Mouse (Mus musculus) forebrain, embryonic 13.5 days (tissue): Measurements from ENCODE around the gene Ing5. TPM values are rescaled to one million over a fixed set of nuclear protein-coding genes. Genes with fewer than 3 reads are reported as not detected.
"Not testable (repeated sequence)": the region's sequence is repeated elsewhere in the genome, so short reads cannot be mapped to it uniquely, and the experiment has no call there.

Source experiments
- ATAC-seq: fragments of 200-750 bp; cut with Nextera tagmentation; 2 replicates; pipeline ENCODE4 v1.8.0; 2017
- H3K27ac ChIP-seq: fragments of 300-500 bp; sonication (generic); 2 replicates; pipeline ENCODE4 v1.5.1; 2015; ENCODE audit warnings: inconsistent platforms, mild to moderate bottlenecking, moderate library complexity
- H3K27me3 ChIP-seq: fragments of 300-500 bp; sonication (generic); 2 replicates; pipeline ENCODE4 v1.6.1; 2015; ENCODE audit warnings: mild to moderate bottlenecking, inconsistent platforms
- H3K36me3 ChIP-seq: fragments of 300-500 bp; sonication (generic); 2 replicates; pipeline ENCODE4 v1.6.1; 2015; ENCODE audit warnings: mild to moderate bottlenecking, inconsistent platforms; ENCODE audit not compliant: poor library complexity, severe bottlenecking
- H3K4me1 ChIP-seq: fragments of 300-500 bp; sonication (generic); 2 replicates; pipeline ENCODE4 v1.6.1; 2015; ENCODE audit warnings: inconsistent platforms
- H3K4me2 ChIP-seq: fragments of 300-500 bp; sonication (generic); 2 replicates; pipeline ENCODE4 v1.6.1; 2015; ENCODE audit warnings: inconsistent platforms, mild to moderate bottlenecking, moderate library complexity
- H3K4me3 ChIP-seq: fragments of 300-500 bp; sonication (generic); 2 replicates; pipeline ENCODE4 v1.5.1; 2015; ENCODE audit warnings: mild to moderate bottlenecking, inconsistent platforms
- H3K9ac ChIP-seq: fragments of 300-500 bp; sonication (generic); 2 replicates; pipeline ENCODE4 v1.6.1; 2015; ENCODE audit warnings: mild to moderate bottlenecking, inconsistent platforms
- H3K9me3 ChIP-seq: fragments of 300-500 bp; sonication (generic); replicated peaks from 2 replicates; pipeline ENCODE4 v1.6.1; 2016; ENCODE audit warnings: inconsistent platforms
- WGBS: fragments of 180-500 bp; shearing (Covaris S2); methylation state at CpG from one replicate; pipeline ENCODE4 v1.1.7; 2015; 5-methylcytosine and 5-hydroxymethylcytosine counted together
- polyA plus RNA-seq: library from polyadenylated mRNA; unstranded; fragments of >200 nt; fragmentation: Nextera tagmentation; extraction: Ambion mirVana; gene quantifications from 2 replicates; pipeline ENCODE4 v1.2.1, GENCODE M21; 2015

The Ing5 gene
- polyA plus RNA-seq, 1 experiment from 2014 or later: 14.2 TPM

GRCm38 (mm10) chr1:93818722-93819121 is 15.0 kb downstream of the Ing5 start:
- Histone ChIP-seq H3K9ac (no peak overlapping the region), H3K4me2 (no peak overlapping the region), H3K4me1 (no peaks in the 10 kb centered on the region), H3K9me3 (no peaks in the 10 kb centered on the region), H3K27ac (no peak overlapping the region), H3K27me3 (no peaks in the 10 kb centered on the region), H3K36me3 (peaks cover 78% of the 10 kb centered on the region), H3K4me3 (no peak overlapping the region)
- ATAC-seq: no peak
- WGBS: 87% methylated on average over 7 of the region's 7 CpGs

- no peaks in the 10 kb centered on the region for H3K27me3 ChIP-seq
- H3K27ac ChIP-seq: peak overlapping the region; percentile 89
- peaks cover 16% of the 10 kb centered on the region for H3K4me1 ChIP-seq
- H3K4me3 ChIP-seq: no peak overlapping the region
- 82% methylated on average over 3 of the region's 3 CpGs for WGBS
- no peak for ATAC-seq
- peak overlapping the region; percentile 74; the same call in 1 of the 2 replicates for H3K9ac ChIP-seq
- H3K9me3 ChIP-seq: no peaks in the 10 kb centered on the region
- H3K36me3 ChIP-seq: peaks cover 25% of the 10 kb centered on the region
- peak overlapping the region; percentile 78 for H3K4me2 ChIP-seq
Measured at GRCm38 (mm10) chr1:93823796-93824495, 20.2 kb downstream of the Ing5 start.

- H3K27me3 ChIP-seq: no peaks in the 10 kb centered on the region
- H3K36me3 ChIP-seq: peaks cover 19% of the 10 kb centered on the region
- WGBS: 4% methylated on average over 10 of the region's 10 CpGs
Measured at GRCm38 (mm10) chr1:93824609-93825008, 20.8 kb downstream of the Ing5 start, which contains the start of gene D2hgdh. Gene D2hgdh, plus strand, starts transcription at chr1:93824909.

GRCm38 (mm10) chr1:93825105-93825674 is 21.4 kb downstream of the Ing5 start:
- H3K4me1 ChIP-seq: peaks cover 16% of the 10 kb centered on the region
- ATAC-seq: peak; percentile 97
- no peaks in the 10 kb centered on the region for H3K9me3 ChIP-seq
- no peaks in the 10 kb centered on the region for H3K27me3 ChIP-seq
- under 1% methylated on average over 30 of the region's 30 CpGs for WGBS
- peak overlapping the region; percentile 53 for H3K4me3 ChIP-seq
- H3K4me2 ChIP-seq: peak overlapping the region; percentile 78
- peak overlapping the region; percentile 74 for H3K9ac ChIP-seq
- H3K36me3 ChIP-seq: peaks cover 13% of the 10 kb centered on the region
- peak overlapping the region; percentile 89 for H3K27ac ChIP-seq

More at GRCm38 (mm10) chr1:93824609-93825008, 20.8 kb downstream of the Ing5 start, which contains the start of gene D2hgdh:
- peak within 1 kb of the TSS; percentile 78 for H3K4me2 ChIP-seq
- peaks cover 16% of the 10 kb centered on the region for H3K4me1 ChIP-seq
- no peaks in the 10 kb centered on the region for H3K9me3 ChIP-seq
- H3K4me3 ChIP-seq: peak within 1 kb of the TSS; percentile 53
- H3K27ac ChIP-seq: peak within 1 kb of the TSS; percentile 89
- no peak; the same call in 1 of the 2 replicates for ATAC-seq
- H3K9ac ChIP-seq: peak within 1 kb of the TSS; percentile 74

- no peaks in the 10 kb centered on the region for H3K27me3 ChIP-seq
- peaks cover 16% of the 10 kb centered on the region for H3K4me1 ChIP-seq
- H3K9ac ChIP-seq: peak overlapping the region; percentile 74
- peak; percentile 48 for ATAC-seq
- peaks cover 6% of the 10 kb centered on the region for H3K36me3 ChIP-seq
- WGBS: 46% methylated on average over 27 of the region's 27 CpGs
- peak overlapping the region; percentile 78 for H3K4me2 ChIP-seq
- H3K9me3 ChIP-seq: no peaks in the 10 kb centered on the region
- peak overlapping the region; percentile 89 for H3K27ac ChIP-seq
- H3K4me3 ChIP-seq: peak overlapping the region; percentile 53
Measured at GRCm38 (mm10) chr1:93825771-93826539, 22.2 kb downstream of the Ing5 start.

- no peak overlapping the region for H3K4me3 ChIP-seq
Measured at GRCm38 (mm10) chr1:93826540-93826835, 22.7 kb downstream of the Ing5 start.

GRCm38 (mm10) chr1:93832754-93833360 is 29.1 kb downstream of the Ing5 start:
- peak; percentile 50 for ATAC-seq
- H3K4me2 ChIP-seq, H3K27me3 ChIP-seq, H3K4me1 ChIP-seq, H3K9me3 ChIP-seq, H3K27ac ChIP-seq, H3K4me3 ChIP-seq, H3K9ac ChIP-seq: not testable (repeated sequence)
- 53% methylated on average over 3 of the region's 4 CpGs for WGBS
- peaks cover 21% of the 10 kb centered on the region for H3K36me3 ChIP-seq

More at GRCm38 (mm10) chr1:93826540-93826835, 22.7 kb downstream of the Ing5 start:
- 98% methylated on average over 9 of the region's 9 CpGs for WGBS
- peaks cover 16% of the 10 kb centered on the region for H3K4me1 ChIP-seq
- H3K27ac ChIP-seq: no peak overlapping the region
- ATAC-seq: no peak
- no peaks in the 10 kb centered on the region for H3K9me3 ChIP-seq
- H3K36me3 ChIP-seq: peaks cover under 1% of the 10 kb centered on the region; the same call in 1 of the 2 replicates
- H3K4me2 ChIP-seq: peak overlapping the region; percentile 78
- no peaks in the 10 kb centered on the region for H3K27me3 ChIP-seq
- H3K9ac ChIP-seq: no peak overlapping the region

GRCm38 (mm10) chr1:93834671-93835150 is 30.9 kb downstream of the Ing5 start:
- Histone ChIP-seq H3K9me3 (no peaks in the 10 kb centered on the region), H3K27ac (no peak overlapping the region), H3K4me1 (no peaks in the 10 kb centered on the region), H3K4me2 (no peak overlapping the region), H3K27me3 (no peaks in the 10 kb centered on the region), H3K9ac (no peak overlapping the region), H3K4me3 (no peak overlapping the region), H3K36me3 (peaks cover 23% of the 10 kb centered on the region)
- no peak for ATAC-seq
- 90% methylated on average over 7 of the region's 7 CpGs for WGBS

GRCm38 (mm10) chr1:93835211-93835610 is 31.4 kb downstream of the Ing5 start:
- Histone ChIP-seq H3K4me3 (no peak overlapping the region), H3K4me2 (no peak overlapping the region), H3K27me3 (no peaks in the 10 kb centered on the region), H3K4me1 (no peaks in the 10 kb centered on the region), H3K9ac (no peak overlapping the region), H3K9me3 (no peaks in the 10 kb centered on the region), H3K27ac (no peak overlapping the region), H3K36me3 (peaks cover 23% of the 10 kb centered on the region)
- WGBS: 93% methylated on average over 4 of the region's 4 CpGs
- ATAC-seq: no peak

GRCm38 (mm10) chr1:93835876-93836531 is 32.2 kb downstream of the Ing5 start:
- Histone ChIP-seq H3K36me3 (peaks cover 23% of the 10 kb centered on the region), H3K27me3 (no peaks in the 10 kb centered on the region), H3K27ac (no peak overlapping the region), H3K4me2 (no peak overlapping the region), H3K4me1 (no peaks in the 10 kb centered on the region), H3K9ac (no peak overlapping the region), H3K4me3 (no peak overlapping the region), H3K9me3 (no peaks in the 10 kb centered on the region)
- 91% methylated on average over 6 of the region's 6 CpGs for WGBS
- ATAC-seq: no peak

GRCm38 (mm10) chr1:93836532-93836913 is 32.8 kb downstream of the Ing5 start:
- peaks cover 23% of the 10 kb centered on the region for H3K36me3 ChIP-seq
- H3K4me3 ChIP-seq: no peak overlapping the region
- H3K9me3 ChIP-seq: no peaks in the 10 kb centered on the region
- H3K27ac ChIP-seq: no peak overlapping the region
- H3K4me1 ChIP-seq: no peaks in the 10 kb centered on the region
- no peak overlapping the region for H3K9ac ChIP-seq
- no peak overlapping the region for H3K4me2 ChIP-seq
- WGBS: 89% methylated on average over 2 of the region's 2 CpGs
- no peaks in the 10 kb centered on the region for H3K27me3 ChIP-seq
- ATAC-seq: no peak
